Mouse (Mus musculus): Measurements from ENCODE around the gene Tchh. TPM values are rescaled to one million over a fixed set of nuclear protein-coding genes. Genes with fewer than 3 reads are reported as not detected.

The Tchh gene
- polyA plus RNA-seq, 1 experiment = 0.01 TPM

DNA sequence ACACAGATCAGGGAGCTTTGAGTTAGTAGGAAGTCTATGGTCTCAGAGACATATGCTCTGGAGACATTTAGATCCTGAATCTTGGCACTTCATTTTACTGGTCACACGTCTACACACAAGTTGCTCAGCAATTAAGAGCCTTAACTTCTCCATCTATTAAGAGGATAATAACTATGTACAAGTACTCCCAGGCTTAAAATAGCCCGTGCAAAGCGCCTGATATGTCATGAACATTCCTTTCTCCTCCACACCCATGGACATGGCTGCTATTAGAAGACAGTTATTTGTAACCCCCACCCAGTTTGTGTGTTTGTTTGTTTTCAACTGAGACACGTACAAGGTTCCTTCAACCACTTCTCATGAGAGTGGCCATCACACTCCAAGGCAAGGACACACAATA is 25.0 kb downstream of the Tchh start:
- Histone ChIP-seq H3K27me3 (ENCODE audit: control insufficient read depth, insufficient read depth, low read length) (no peaks in the 10 kb centered on the region), H3K4me1 (ENCODE audit: control insufficient read depth, insufficient read depth, insufficient read length) (no peaks in the 10 kb centered on the region), H3K27ac (ENCODE audit: insufficient read depth, low read length) (no peak overlapping the region), H3K4me3 (ENCODE audit: extremely low read depth, insufficient read depth, insufficient read length) (no peak overlapping the region), H3K36me3 (ENCODE audit: control insufficient read depth, insufficient read depth, low read length) (no peaks in the 10 kb centered on the region)
- 88% methylated on average over 4 of the region's 4 CpGs for WGBS
- TF ChIP-seq CTCF (IDR thresholded peaks at IDR 0.05; ENCODE audit: extremely low read depth, insufficient read depth, insufficient read length, insufficient replicate concordance) (no peak), POLR2A (IDR thresholded peaks at IDR 0.05; ENCODE audit: low read depth, low read length) (no peak)
- DNase-seq (ENCODE audit: low read depth in 1 of 2, low spot score in 2 of 2) = no peak

DNA sequence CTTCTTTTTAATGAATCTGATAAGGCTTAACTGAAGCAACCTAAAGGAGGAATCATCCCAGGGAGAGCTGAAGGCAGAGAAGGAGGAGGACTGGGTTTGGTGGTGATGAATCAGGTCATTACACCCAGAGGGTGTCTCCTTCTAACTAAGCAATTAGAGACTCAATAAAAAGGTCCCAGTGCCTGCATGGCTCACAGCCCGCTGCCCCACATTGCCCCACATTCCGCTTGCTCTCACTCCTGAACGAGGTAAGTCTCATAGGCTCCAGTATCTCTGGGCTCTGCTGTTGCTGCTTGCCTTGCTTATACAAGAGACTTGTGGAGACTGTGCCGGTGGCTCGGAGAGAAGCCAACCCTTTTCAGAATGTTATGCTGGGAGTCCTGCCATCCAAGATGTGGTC is 26.4 kb downstream of the Tchh start, which contains the start of gene Tchhl1:
Gene Tchhl1, plus strand, starts transcription at position 194 of the 400 bp plus-strand sequence.
- H3K4me3 ChIP-seq (ENCODE audit: extremely low read depth, insufficient read depth, insufficient read length) = no peak within 1 kb of the TSS
- 48% methylated on average over 5 of the region's 5 CpGs for WGBS

DNA sequence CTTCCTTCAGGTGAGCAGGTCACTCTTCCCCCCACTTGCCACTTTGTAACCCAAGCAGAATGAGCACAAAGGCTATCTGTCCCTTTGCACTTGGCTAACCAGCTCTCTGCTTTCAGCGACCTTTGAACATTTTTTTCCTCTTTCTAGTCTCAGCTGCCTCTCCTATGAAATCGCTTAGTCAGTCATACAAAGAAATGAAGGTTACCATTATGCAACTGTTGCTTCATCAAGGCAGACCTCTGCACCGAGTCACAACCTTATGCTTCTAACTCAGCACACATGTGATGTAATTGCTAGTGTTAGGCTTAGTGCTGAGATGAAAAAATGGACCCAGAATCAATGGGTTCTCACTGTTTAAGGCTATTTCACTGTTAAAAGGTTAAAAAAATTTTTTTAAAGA is 27.5 kb downstream of the Tchh start:
- Histone ChIP-seq H3K4me1 (ENCODE audit: control insufficient read depth, insufficient read depth, insufficient read length) (no peaks in the 10 kb centered on the region), H3K36me3 (ENCODE audit: control insufficient read depth, insufficient read depth, low read length) (no peaks in the 10 kb centered on the region), H3K27me3 (ENCODE audit: control insufficient read depth, insufficient read depth, low read length) (no peaks in the 10 kb centered on the region), H3K4me3 (ENCODE audit: extremely low read depth, insufficient read depth, insufficient read length) (no peak overlapping the region), H3K27ac (ENCODE audit: insufficient read depth, low read length) (no peak overlapping the region)
- no peak for DNase-seq (ENCODE audit: low read depth in 1 of 2, low spot score in 2 of 2)
- TF ChIP-seq CTCF (IDR thresholded peaks at IDR 0.05; ENCODE audit: extremely low read depth, insufficient read depth, insufficient read length, insufficient replicate concordance) (no peak), POLR2A (IDR thresholded peaks at IDR 0.05; ENCODE audit: low read depth, low read length) (no peak)
- 63% methylated on average over 3 of the region's 3 CpGs for WGBS

More for the DNA sequence above, 26.4 kb downstream of the Tchh start, which contains the start of gene Tchhl1:
- Histone ChIP-seq H3K27me3 (ENCODE audit: control insufficient read depth, insufficient read depth, low read length) (no peaks in the 10 kb centered on the region), H3K4me1 (ENCODE audit: control insufficient read depth, insufficient read depth, insufficient read length) (no peaks in the 10 kb centered on the region), H3K36me3 (ENCODE audit: control insufficient read depth, insufficient read depth, low read length) (no peaks in the 10 kb centered on the region), H3K27ac (ENCODE audit: insufficient read depth, low read length) (no peak within 1 kb of the TSS)
- no peak for DNase-seq (ENCODE audit: low read depth in 1 of 2, low spot score in 2 of 2)
- TF ChIP-seq CTCF (IDR thresholded peaks at IDR 0.05; ENCODE audit: extremely low read depth, insufficient read depth, insufficient read length, insufficient replicate concordance) = no peak
- no peak for TF ChIP-seq POLR2A (IDR thresholded peaks at IDR 0.05; ENCODE audit: low read depth, low read length)

DNA sequence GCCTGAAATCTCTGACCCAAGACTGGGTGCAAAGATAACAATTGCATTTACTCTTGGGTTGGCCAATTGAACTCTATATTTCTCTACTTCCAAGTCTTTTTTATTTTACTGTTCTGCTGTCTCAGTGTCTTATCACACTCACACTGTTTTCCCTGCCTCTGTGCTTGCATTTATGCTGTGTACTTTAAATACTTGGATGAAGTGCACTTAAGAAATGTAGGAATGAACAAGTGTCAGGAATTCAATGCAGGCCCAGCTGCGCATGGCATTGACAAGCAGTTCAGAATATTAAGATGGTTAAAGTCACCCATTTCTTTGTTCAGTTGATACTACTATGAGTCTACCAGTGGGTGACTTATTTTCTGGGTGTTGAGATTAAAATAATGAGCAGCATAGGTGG is 37.9 kb downstream of the Tchh start:
- no peak for DNase-seq (ENCODE audit: low read depth in 1 of 2, low spot score in 2 of 2)
- Histone ChIP-seq H3K4me1 (ENCODE audit: control insufficient read depth, insufficient read depth, insufficient read length) (no peaks in the 10 kb centered on the region), H3K36me3 (ENCODE audit: control insufficient read depth, insufficient read depth, low read length) (no peaks in the 10 kb centered on the region), H3K27me3 (ENCODE audit: control insufficient read depth, insufficient read depth, low read length) (no peaks in the 10 kb centered on the region; the same call in 1 of the 2 replicates), H3K27ac (ENCODE audit: insufficient read depth, low read length) (no peak overlapping the region), H3K4me3 (ENCODE audit: extremely low read depth, insufficient read depth, insufficient read length) (no peak overlapping the region)
- WGBS = 94% methylated on average over 1 of the region's 1 CpGs
- TF ChIP-seq CTCF (IDR thresholded peaks at IDR 0.05; ENCODE audit: extremely low read depth, insufficient read depth, insufficient read length, insufficient replicate concordance) (no peak), POLR2A (IDR thresholded peaks at IDR 0.05; ENCODE audit: low read depth, low read length) (no peak)

DNA sequence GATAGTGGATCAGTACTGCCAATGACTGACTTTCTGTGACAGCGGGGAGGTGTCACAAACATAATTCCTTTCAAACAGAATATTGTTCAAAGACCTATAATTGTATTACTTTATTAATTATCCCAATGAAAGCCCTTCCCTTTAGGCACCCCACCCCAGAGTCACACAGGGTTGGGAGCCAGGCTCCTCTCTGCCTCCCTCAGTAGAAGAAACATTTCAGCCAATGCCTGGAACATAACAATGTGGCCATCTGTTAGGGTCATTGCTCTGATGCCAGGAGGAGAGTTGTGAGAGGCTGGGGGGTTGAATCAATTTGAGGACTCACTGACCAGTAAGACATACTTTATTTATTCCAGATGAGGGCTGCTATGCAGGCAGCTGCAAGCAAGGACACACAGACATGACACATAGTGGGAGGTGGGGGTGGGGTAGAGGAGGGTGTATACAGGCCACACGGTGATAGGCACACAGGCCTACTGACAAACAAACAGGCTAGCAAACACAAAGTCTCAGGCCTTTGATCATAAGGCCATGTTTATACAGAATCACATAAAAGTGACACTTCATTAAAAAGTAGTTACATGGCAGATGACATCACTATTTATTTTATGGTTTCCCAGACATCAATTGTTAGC is 40.0 kb downstream of the Tchh start:
- Histone ChIP-seq H3K36me3 (ENCODE audit: control insufficient read depth, insufficient read depth, low read length) (no peaks in the 10 kb centered on the region), H3K4me1 (ENCODE audit: control insufficient read depth, insufficient read depth, insufficient read length) (no peaks in the 10 kb centered on the region), H3K4me3 (ENCODE audit: extremely low read depth, insufficient read depth, insufficient read length) (no peak overlapping the region), H3K27ac (ENCODE audit: insufficient read depth, low read length) (no peak overlapping the region), H3K27me3 (ENCODE audit: control insufficient read depth, insufficient read depth, low read length) (no peaks in the 10 kb centered on the region; the same call in 1 of the 2 replicates)
- DNase-seq (ENCODE audit: low read depth in 1 of 2, low spot score in 2 of 2) = no peak
- TF ChIP-seq CTCF (IDR thresholded peaks at IDR 0.05; ENCODE audit: extremely low read depth, insufficient read depth, insufficient read length, insufficient replicate concordance) (no peak), POLR2A (IDR thresholded peaks at IDR 0.05; ENCODE audit: low read depth, low read length) (no peak)
- 72% methylated on average over 2 of the region's 2 CpGs for WGBS

DNA sequence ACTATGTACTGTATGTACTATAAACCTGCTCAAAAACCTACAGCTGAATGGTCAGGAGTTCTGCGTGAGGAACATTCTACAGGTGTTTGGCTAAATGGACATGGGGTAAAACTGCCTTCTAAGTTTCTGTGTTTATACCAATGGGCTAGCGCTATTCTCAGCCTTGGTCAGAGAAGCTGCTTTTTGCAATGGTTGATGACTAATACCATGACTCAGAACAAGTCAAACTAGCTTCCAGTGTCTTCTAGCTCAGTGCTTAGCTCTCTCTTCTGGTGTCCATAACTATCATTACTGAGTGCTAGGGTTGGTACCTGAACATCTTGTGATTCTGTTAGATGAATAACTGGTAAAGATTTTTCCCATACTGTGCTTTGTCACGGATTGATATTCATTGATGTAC is 43.5 kb downstream of the Tchh start:
- TF ChIP-seq POLR2A (IDR thresholded peaks at IDR 0.05; ENCODE audit: low read depth, low read length) = no peak
- no peak for TF ChIP-seq CTCF (IDR thresholded peaks at IDR 0.05; ENCODE audit: extremely low read depth, insufficient read depth, insufficient read length, insufficient replicate concordance)
- no peak overlapping the region for H3K4me3 ChIP-seq (ENCODE audit: extremely low read depth, insufficient read depth, insufficient read length)
- H3K36me3 ChIP-seq (ENCODE audit: control insufficient read depth, insufficient read depth, low read length) = no peaks in the 10 kb centered on the region
- H3K4me1 ChIP-seq (ENCODE audit: control insufficient read depth, insufficient read depth, insufficient read length) = no peaks in the 10 kb centered on the region
- no peak for DNase-seq (ENCODE audit: low read depth in 1 of 2, low spot score in 2 of 2)
- no peak overlapping the region for H3K27ac ChIP-seq (ENCODE audit: insufficient read depth, low read length)
- no peaks in the 10 kb centered on the region; the same call in 1 of the 2 replicates for H3K27me3 ChIP-seq (ENCODE audit: control insufficient read depth, insufficient read depth, low read length)
- WGBS = 92% methylated on average over 3 of the region's 3 CpGs

DNA sequence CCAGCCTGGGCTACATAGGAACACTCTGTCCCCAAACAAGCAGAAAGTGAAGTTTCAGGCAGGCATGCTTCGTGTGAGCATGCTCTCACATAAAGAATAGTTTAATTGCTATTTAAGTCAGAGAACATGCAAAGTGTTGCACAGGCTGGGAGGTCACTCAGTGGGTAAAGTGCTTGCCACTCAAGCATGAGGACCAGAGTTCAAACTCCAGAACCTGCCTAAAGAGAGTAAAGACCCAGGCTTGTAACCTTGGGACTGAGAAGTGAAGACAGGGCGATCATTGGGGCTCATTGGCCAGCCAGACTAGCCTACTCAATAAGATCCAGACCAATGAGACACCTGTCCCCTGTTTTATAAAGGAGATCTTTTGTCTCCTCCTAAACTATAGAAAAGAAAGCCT is 46.4 kb downstream of the Tchh start:
- Histone ChIP-seq H3K27me3 (ENCODE audit: control insufficient read depth, insufficient read depth, low read length) (no peaks in the 10 kb centered on the region), H3K4me1 (ENCODE audit: control insufficient read depth, insufficient read depth, insufficient read length) (no peaks in the 10 kb centered on the region)
- 91% methylated on average over 2 of the region's 2 CpGs for WGBS

More for the DNA sequence above, 46.4 kb downstream of the Tchh start:
- no peaks in the 10 kb centered on the region for H3K36me3 ChIP-seq (ENCODE audit: control insufficient read depth, insufficient read depth, low read length)
- no peak overlapping the region for H3K4me3 ChIP-seq (ENCODE audit: extremely low read depth, insufficient read depth, insufficient read length)
- no peak for DNase-seq (ENCODE audit: low read depth in 1 of 2, low spot score in 2 of 2)
- H3K27ac ChIP-seq (ENCODE audit: insufficient read depth, low read length) = no peak overlapping the region
- TF ChIP-seq CTCF (IDR thresholded peaks at IDR 0.05; ENCODE audit: extremely low read depth, insufficient read depth, insufficient read length, insufficient replicate concordance) (no peak), POLR2A (IDR thresholded peaks at IDR 0.05; ENCODE audit: low read depth, low read length) (no peak)
